Mouse (Mus musculus): ENCODE measurements around the gene Ano10. TPM values are rescaled to one million over a fixed set of nuclear protein-coding genes. Genes with fewer than 3 reads are reported as not detected.

The Ano10 gene
- total RNA-seq, 2 experiments from 2014 or later, result 13.3 to 18.9 TPM

DNA sequence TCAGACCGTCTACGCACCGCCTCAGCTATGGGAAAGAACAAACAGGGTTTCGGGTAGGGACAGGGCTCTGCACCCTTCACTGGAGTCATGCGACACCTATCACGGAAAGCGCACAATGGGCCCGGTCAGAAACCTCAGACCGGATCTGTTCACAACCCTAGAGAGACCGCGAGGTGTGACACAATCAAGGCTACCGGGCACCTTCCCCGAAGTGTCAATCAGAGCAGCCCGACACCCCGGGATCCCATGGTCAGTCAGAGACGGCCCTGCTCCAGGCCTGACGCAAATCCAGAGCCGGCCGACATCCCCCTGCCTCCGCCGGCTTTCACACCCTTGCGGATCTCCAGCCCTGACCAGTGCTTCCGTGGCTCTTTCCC lies 370 bp downstream of the Ano10 start:
- peak; percentile 39 for ATAC-seq (replicated peaks; ENCODE audit: poor library complexity)

DNA sequence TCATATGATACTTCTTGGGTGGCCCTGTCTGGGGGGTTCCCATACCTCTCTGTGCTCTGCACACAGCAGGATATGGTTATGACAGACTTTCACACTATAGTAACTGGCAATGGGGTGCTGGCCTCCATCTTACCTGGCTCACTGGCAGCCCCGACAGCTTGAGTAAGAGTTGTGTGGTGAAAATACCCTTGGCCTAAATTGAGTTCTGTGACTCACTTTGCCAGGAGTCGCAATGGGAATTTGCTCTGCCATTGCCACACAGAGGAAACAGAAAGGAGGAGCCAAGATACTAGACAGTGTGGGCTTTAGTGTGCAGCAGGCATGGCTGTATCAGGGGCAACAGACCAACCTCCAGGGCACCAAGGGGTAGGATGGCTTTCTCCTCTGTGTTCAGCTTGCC lies 4.0 kb downstream of the Ano10 start:
- ATAC-seq (replicated peaks; ENCODE audit: poor library complexity), result no peak

DNA sequence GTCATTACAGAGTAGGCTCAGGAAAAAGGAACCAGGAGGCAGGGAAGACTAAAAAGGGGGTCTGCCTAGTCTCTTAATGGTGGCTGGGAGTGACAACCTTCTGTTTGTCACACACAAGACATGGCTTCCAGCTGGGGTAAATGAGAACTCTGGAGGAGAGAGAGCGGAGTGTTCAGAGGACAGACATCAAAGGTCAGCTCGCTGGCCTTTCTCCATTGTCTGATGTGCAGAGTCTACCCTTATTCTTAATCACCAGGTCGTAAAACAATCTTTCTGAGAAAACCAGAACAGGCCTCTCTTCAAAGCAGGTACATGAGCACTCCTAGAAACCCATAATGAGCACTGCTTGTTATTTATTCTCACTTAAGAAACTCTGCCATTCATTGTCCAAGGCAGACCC lies 5.8 kb downstream of the Ano10 start:
- ATAC-seq (replicated peaks; ENCODE audit: poor library complexity), result no peak

DNA sequence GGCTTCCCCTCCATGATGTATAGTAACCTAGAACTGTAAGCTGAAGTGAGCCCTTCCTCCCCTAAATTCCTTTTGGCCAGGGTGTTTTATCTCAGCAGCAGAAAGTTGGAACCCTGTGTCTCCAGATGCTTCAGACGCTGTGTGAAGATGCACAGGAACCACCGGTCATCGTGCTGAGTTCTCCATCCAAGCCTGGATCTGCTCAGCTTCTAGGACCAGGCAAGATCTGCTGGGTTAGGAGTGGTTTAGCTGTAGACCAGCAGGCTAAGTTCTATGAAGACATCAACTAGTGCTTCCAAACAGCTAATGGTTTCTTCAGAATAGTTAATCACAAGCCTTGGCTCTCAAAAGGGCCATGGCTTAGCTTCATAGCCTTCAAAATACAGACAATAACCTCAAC lies 6.7 kb downstream of the Ano10 start:
- no peak for ATAC-seq (replicated peaks; ENCODE audit: poor library complexity)

DNA sequence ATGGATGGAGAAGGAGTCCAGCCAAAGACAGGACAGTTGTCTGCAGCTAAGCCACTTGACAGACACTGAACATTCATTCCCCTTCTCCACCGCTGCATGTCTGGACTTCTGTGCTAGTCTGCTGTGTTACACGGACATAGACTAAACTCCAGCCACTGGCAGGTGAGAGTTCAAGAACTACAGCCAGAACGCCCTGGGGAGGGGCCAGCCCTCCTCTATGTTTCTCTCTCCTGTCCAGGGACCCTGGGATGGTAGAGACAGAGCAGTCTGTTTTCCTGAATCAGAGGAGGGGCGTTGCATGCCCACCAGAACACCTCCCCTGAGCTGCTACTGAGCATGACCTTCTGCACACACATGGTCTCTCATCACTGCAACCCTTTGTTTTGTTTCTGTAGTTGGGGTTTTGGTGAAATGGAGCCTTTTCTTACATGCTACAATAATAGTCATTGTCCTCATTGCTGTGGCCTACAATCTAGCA lies 8.4 kb downstream of the Ano10 start:
- no peak for ATAC-seq (replicated peaks; ENCODE audit: poor library complexity)

DNA sequence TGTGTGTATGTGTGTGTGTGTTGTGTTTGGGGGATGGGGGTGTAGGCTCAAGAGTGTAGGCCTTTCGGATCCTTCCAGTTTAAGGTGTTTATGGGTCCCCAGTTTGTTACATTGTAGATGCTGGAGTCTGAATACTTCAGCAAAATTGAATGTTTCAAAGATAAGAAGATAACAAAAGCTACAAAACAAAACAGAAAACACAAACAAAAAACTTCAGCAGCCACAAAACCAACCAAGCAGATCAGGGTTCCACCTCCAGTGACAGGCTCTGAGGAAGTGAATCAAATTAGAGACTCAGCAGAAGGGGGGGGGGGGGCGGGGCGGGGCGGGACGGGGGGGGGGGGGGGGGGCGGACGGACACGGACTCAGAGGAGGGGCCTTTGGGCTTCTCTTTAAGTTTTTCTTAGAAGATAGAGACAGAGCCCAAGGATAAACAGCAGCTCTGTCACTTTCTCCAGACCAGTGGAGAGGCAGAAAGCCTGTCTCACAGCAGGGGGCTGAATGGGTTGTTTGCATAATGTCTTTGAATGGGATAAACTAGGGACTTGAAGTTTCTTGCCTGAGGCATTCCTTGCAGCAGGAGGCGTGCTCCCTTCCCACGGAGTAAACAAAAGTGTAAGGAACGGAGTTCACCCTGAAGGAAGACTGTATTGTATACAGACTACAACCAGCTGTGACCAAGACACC lies 8.9 kb downstream of the Ano10 start:
- ATAC-seq (replicated peaks; ENCODE audit: poor library complexity), result no peak

DNA sequence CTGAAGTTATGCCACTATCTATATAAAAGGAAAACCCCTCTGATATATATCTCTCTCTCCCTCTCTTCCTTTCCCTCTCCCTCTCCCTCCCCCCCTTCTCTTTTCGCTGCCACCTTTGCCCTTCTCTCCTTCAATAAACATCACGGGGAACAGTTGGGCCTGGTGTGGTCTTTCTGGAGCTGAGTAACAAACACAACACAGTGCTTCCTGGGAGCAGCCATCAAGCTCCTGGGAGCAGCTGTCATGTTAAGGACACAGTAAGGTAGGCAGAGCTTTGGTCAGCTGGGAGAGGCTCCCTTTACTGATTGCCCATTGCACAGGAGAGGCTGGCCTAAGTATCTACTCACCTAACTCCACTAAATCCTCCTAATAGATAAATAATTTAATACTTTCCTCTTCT lies 9.5 kb downstream of the Ano10 start:
- no peak for ATAC-seq (replicated peaks; ENCODE audit: poor library complexity)

DNA sequence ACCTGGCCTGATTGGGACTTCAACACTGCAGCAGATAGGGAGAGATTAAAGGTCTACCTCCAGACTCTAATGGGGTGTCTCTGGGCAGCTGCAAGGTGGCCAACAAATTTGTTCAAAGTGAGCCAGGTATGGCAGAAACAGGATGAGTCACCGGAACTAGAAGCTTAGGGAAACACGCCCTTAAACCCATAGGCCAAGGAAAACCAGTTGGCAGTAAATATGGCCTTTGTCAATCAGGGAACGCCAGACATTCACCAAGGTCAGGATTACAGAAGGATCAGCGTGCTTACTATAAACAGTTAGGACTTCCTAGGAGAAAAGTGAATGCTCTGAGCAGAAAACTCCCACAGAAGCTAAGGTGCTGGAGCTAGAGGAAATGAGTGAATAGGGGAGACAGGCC lies 13.2 kb downstream of the Ano10 start:
- no peak for ATAC-seq (replicated peaks; ENCODE audit: poor library complexity)

DNA sequence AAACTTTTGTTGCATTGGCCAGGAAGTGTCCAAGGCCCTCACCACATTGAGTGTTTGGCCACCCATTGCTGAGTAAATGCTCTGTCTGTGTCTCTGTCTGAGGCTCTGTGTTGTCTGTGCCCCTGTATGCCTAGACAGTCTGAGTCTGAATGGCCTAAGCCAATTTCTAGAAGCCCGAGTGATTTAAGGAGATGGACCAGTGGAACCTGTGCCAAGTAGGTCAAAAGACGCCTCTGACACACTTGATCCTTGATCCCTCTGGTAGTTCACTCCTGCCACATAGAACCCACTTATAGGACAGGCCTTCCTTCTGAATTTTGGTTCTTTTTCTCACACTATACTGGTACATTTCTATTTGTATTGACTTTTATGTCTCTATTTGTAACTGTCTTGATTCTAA lies 17.6 kb downstream of the Ano10 start:
- no peak for ATAC-seq (replicated peaks; ENCODE audit: poor library complexity)

DNA sequence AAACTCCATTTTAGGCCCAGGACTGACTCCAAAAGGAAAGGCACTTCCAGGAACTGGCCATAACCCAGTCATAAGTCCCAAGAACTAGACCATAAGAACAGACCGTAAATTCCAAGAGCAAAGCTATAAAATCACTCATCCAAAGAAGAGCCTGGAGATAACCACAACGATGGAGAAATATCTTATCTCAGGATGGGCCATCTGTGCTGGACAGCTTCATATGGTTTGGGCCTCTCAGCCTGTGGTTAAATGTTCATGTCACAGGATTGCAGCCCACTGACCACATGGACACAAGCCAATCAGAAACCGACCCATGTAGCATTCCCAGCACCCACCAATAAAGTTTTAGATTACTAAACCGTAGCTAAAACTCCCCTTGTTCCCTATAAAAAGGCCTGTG lies 18.1 kb downstream of the Ano10 start:
- ATAC-seq (replicated peaks; ENCODE audit: poor library complexity), result no peak

DNA sequence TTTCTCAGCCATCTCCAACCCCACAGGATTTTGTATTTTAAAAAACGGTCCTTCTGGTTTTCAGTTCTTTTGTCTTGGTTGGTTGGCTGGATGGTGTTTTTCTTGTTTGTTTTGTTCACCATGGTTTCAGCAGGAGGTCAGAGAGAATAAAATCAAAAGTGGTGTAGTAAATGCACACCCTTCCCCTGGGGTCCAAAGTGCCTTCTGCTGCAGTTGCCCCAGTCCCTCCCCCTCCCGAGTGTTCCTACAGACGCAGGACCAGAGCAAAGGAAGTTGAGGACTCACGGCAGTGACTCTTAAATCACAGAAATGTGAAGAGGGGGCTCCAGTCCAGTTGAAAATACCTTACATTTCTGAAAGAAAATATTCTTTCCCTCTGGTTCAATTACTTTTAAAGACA lies 19.9 kb downstream of the Ano10 start:
- ATAC-seq (replicated peaks; ENCODE audit: poor library complexity), result no peak

DNA sequence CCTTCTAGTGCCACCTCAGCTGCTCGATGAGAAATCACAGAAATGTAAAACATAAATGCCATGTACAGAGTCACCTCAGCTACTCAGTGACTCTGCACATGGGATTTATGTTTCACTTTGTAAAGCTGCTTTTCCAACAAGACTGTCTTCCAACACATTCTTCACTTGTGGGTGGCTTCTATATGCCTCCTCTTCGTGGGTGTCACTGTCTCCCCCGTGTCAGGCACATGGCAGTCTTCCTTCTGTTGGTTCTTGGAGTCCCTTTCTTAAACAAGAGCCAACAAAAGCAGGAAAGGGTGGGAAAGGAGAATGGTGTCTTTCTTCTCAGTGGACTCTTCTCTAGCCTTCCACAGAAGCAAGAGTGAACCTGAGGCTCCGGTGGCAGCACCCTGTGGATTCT lies 20.3 kb downstream of the Ano10 start:
- ATAC-seq (replicated peaks; ENCODE audit: poor library complexity), result no peak

DNA sequence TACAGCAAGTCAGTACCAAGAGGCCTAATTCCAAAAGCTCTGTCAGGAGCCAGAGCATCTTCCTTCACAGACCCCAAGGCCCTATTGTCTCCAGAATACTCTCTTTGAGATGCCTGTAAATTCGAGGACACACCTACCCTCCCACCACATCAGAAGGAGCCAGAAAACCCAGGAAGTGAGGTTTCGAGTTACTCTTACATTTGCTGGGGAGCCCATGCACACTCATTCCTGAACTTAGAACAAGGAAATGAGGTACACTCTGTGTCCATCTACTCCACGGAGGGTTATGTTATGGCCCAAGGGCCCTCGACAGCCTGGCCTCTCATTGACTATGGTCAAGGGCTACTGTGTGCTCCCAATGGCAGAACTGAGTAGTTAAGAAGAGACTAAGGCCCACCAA lies 22.4 kb downstream of the Ano10 start:
- ATAC-seq (replicated peaks; ENCODE audit: poor library complexity), result no peak

DNA sequence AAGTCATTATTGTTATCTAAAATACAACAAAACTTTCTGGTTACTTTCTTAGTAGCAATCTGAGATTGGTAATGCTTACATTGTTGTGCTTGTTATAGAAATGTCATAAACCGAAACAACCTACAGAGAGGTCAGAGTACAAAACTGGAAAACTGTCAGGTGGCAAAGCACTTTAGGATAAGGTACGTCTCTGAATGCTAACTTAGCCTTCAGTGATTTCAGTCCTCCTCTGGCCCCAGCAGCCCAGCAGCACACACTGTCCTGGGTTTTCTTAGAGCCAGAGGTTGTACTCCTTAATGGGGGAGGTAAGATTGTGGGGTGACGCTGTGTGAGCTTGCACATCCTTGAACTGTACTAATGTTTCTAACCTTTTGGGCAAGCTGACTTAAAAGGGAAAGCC lies 22.9 kb downstream of the Ano10 start:
- no peak for ATAC-seq (replicated peaks; ENCODE audit: poor library complexity)

DNA sequence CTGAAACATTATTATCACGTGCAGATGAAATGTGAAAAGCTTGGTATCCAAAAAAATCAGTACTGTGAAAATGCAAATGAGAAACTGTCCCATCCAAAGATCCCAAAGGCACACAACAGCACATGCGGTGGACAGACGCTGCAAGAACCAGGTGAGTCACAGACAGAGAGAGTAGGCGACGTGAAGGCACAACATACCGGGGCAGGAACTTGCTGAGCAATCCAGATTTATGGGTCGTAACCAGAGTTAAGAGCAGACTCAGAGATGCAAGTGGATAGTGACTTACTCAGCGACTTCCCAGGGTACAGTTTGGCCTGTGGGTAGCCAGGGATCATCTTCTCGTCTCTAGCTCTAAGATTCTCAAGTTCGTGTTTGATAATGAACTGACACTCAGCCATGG lies 23.3 kb downstream of the Ano10 start:
- ATAC-seq (replicated peaks; ENCODE audit: poor library complexity), result no peak

DNA sequence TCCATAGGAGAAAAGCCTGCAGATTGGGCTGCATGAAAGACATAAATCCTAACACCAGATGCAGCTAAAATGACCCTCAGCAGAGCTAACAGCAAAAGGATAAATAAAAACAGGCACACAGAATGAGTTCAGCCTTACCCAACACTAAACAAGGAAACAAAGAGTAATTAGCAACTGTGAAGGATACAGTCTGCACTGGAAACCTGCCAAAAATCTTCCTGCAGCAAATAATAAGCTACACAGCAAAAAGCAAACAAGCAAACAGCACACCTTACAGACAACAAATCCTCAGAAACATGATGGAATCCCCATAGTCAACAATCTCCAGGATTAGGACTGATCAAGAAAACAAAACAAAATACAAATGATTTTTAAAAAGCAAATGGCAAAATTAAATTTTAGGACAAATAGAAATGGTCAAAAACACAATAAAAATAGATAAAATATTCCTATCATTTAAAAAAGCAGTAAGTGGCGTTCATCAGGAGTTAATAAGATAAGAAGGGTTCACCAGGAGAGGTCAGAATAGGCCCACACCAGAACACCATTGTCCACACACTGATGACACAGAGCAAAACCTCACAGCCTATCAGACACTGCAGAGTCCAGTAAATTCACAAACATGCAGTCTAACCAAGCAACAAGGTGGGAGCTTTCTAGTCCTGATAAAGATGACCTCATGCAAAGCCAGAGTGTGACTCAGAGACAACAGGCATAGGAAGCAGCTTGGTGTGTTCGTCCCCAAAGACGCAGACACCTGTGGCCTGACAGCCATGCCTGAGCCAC lies 24.8 kb downstream of the Ano10 start:
- no peak for ATAC-seq (replicated peaks; ENCODE audit: poor library complexity)

DNA sequence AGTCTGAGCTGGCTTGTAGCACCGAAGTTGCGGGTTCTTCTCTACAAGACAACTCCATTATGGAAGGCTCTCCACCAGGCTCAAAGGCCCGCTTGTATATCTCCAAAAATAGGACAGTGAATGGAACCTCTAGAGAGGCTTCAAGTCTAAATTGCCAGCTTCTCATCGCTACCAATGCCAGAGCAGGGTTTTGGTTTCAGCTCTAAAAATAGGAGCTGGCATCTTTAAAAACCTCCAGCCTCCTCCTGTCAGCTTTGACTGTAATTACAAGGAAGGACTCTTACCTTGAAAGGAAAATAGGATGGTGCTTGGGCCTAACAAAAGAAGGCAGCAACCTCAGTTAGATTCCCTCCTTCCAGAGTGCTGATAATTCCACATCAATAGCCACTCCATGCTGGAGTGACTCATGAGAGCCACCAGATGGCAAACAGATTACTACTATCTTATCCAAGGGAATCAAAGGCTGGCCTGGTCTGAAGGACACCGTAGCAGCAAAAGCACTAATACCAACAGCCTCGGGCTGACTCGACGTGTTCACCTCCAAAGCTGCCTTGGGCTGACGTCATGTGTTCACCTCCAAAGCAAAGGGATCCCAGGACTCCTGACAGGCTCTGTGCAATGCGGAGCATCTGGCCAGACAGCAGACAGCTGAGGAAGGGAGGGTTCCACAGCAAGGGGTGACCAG lies 28.6 kb downstream of the Ano10 start:
- no peak for ATAC-seq (replicated peaks; ENCODE audit: poor library complexity)

DNA sequence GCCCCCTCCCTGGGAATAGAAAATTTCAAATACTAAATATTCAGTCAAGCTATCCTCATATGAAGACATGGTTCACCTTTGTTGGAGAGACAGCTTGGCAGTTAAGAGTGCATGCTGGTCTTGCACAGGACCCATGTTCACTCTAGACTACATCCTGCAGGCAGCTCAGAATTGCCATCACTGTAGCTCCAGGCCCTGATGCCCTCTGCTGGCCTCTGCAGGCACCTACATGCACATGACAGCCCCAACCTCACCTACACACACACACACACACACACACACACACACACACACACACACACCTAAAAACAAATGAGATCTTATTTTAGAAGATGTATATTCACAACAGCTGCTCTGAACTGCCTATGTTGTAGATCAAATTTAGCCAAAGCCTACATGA lies 31.1 kb downstream of the Ano10 start:
- peak; percentile 73 for ATAC-seq (replicated peaks; ENCODE audit: poor library complexity)

DNA sequence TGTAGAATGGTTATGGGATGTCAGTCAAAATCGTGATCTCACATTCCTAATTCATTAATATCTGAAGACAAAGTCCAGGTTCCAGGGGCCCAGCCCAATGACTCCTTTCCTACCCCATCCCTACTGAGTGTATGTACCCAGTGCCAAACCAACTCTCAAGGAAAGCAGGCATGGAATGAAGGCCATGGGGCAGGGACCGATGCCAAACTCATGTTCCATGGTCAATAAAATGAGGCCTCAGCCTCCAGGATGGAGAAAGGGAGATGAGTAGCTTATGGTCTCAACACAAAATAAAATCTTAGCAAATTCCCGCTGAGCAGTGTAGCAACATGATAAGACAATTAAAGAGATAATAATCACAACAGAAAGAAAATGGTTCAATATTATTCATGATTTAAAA lies 39.8 kb downstream of the Ano10 start:
- ATAC-seq (replicated peaks; ENCODE audit: poor library complexity), result no peak

DNA sequence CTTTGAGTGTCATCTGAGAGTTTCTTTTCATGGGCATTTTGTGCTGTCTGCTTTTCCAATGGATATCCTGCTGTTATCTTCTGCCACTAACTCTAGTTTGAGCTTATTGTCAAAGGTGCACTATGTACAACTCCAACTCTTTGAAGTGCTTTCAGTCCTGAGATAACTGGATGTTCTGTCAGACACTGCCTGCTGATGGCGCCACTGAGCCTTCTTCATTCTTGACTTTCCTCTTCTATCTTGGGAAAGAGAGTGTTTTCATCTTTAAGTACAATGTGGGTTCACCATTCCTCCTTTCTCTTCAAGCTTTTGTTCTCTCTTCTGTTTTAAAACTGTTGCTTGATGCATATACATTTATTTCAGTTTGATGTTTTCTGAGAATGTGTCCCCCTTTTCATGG lies 42.1 kb downstream of the Ano10 start:
- ATAC-seq (replicated peaks; ENCODE audit: poor library complexity), result peak; percentile 48; the same call in 1 of the 2 replicates

DNA sequence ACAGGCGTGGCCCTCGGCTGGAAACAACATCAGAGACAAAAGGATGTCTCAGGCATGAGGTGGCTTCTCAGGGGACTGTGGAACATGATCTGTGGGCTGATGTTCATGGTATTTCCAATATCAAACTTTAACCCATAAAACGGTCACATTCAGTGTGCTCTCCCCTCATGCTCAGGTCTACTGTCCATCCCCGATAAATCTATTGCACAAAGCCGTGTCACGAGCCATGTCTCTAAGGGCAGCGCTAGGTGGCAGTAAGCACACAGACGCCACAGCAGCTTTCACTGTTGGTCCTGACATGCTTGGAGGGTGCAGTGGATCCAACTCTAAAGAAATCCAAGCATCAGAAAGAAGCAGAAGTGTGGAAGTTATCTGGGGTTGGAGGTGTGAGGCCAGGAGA lies 46.1 kb downstream of the Ano10 start:
- ATAC-seq (replicated peaks; ENCODE audit: poor library complexity), result peak; percentile 71

DNA sequence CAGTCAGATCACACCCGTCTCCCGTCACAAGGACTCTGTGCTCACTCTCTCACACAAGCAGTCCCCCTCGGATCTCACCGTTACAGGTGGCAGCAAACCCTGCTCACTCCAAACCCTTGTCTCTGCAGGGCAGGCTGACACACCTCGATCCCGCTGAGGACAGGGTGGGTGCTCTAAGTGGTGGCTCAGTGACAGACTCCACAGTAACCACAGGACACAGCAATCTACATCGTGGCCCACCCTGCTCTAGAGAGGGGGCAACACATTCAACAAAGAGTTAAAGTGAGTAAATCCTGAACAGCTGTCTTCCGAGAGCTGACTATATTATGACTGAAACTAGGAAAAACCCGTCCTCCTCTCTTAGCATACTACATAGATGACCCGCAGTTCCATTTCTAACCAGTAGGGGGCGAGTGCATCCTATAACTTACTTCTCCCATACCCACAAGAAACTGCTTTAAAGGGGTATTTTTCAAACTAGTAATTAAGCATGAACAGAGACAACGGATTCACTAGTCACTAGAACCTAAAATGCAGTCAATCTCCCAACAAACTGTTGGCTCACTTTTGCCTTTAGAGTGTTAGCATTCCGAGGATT lies 46.7 kb downstream of the Ano10 start:
- peak; percentile 74 for ATAC-seq (replicated peaks; ENCODE audit: poor library complexity)
